Mouse (Mus musculus) heart, postnatal 10 days (tissue): ENCODE measurements at regions not wholly inside any gene's neighbourhood (a gene's known extent, or its start where the extent isn't known, plus 50 kb on each side); places are given as distances from the start of the nearest gene placed in this dataset.
"Not testable (repeated sequence)": the region's sequence is repeated elsewhere in the genome, so short reads cannot be mapped to it uniquely, and the experiment has no call there.

Experiments used
- DNase-seq, 2 experiments: peaks; one replicate each; pipeline ENCODE4 v3.0.0; 2021
- intact Hi-C: fragments of 180-260 bp; cut with DNase I; formaldehyde crosslinking; loops from one replicate; pipeline ENCODE4 v1.15.1; 2025

GRCm38 (mm10) chr1:14109190-14109482 is 1984.0 kb downstream of the 4930444P10Rik start:
- intact Hi-C loops, result no loop called here
- no peak for DNase-seq

GRCm38 (mm10) chr1:14108450-14109189 is 1984.5 kb downstream of the 4930444P10Rik start:
- intact Hi-C loops, result no loop called here
- DNase-seq, result peak; percentile 20

DNA sequence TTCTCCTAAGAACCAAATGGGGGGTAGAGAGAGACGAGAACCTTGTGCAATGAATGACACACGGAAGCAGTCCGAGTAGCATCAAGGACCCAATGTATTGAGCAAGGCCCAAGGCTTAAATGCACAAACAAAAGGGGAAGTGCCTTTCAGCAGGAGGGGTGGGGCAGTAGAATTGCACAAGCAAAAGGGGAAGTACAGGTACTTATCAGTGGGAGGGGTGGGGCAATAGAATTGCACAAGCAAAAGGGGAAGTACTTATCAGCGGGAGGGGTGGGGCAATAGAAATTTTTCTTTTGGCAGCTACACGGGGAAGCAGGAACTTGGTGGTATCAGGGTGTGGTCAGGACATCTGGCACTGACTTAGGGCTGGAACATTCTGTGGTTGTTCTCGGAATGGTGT is 1987.6 kb downstream of the 4930444P10Rik start:
- intact Hi-C loops, result not testable (repeated sequence)

DNA sequence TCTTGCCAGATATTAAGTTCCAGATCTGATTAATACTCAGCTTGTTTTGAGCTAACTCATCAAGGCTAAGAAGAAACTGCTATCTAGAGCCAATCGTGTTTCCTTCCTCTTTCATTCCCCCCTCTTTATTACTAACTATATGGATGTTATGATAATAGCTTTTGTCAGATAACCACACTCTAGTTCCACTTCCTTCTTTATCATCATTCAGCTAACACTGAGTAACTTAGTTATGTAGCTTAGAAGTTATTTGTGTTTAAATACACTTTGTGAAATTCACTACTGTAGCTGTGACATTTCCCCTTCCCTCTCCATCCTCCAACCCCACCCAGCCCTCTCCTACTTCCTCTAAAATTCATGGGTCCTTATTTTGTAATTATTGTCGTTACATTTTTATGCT is 1988.6 kb downstream of the 4930444P10Rik start:
- intact Hi-C loops, result no loop called here
- no peak for DNase-seq

More for the DNA sequence above, 1987.6 kb downstream of the 4930444P10Rik start:
- DNase-seq, result not testable (repeated sequence)

- intact Hi-C loops, result no loop called here
- DNase-seq, result no peak
These were observed 1994.1 kb downstream of the 4930444P10Rik start for GRCm38 (mm10) chr1:14099031-14099430.

DNA sequence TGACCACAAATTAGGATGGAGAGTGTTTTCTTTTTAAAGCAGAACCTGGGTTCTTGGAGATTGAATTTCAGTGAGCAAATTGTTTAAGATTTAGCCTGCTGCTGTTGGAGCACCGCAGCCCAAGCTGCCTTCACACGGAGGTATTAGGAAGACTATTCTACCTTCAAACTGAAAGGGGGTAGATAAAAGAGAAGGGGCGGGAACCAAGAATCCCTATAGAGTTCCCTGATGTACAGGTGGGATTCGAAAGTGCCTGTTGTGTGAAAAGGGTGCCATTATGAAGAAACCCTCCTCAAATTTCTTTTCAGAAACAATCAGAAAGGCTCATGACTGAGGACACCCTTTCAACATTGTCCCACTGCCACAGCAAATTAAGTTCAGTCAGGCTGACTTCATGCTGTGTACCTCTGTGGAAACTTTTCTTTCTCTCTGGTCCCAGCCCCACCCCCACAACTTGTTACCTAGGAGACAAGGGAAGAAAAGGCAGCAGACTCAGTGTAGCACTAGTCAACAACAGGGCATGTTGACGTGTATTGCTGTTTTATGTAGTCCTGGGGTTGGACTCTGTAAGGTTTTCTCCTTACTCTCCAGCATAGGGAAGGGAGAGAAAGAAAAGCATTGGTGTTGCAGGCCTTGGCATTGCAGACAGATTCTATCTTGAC is 1995.4 kb downstream of the 4930444P10Rik start:
- DNase-seq, result no peak
- intact Hi-C loops, result no loop called here

DNA sequence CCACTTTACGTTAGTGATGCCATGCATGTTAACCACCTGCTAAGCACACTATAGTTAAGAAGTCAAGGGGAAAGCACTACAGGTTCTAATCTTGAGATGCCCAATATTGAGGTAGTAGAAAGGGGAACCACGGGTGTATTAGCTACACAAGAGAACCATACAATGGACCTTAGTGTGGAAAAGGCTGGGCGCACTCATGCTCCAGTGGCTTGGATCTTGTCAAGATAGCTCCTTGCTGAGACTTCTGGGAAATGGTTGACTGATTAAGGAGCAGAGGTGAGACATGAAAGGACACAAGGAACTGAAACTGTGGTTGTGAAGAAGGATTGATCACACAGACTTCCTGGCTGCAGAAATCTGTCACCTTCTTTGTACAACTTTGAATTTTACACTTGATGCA is 2028.3 kb downstream of the 4930444P10Rik start:
- no peak for DNase-seq
- intact Hi-C loops, result no loop called here

GRCm38 (mm10) chr1:14036163-14036562 is 2057.0 kb downstream of the 4930444P10Rik start:
- no peak for DNase-seq
- intact Hi-C loops, result no loop called here

GRCm38 (mm10) chr1:14011484-14011883 is 2081.6 kb downstream of the 4930444P10Rik start:
- intact Hi-C loops, result no loop called here
- DNase-seq, result no peak

DNA sequence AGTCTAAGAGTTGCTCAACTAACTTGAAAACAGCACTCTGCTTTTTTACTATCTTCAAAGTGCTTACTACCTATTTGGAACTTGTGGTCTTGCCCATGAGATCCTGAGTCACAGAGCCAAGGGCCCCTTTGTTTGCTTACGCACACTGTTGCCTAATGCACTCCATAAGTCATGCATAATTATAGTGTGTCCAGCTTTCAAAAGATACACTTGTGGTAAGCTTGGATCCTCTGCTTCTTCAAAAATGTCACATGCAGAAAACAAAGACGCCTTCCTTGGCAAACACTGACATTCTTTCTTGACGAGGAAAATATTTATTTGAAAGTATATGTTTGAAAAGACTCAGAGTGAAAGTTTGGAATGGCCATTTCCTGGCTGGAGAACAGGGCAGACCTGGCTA is 2082.3 kb downstream of the 4930444P10Rik start:
- DNase-seq, result no peak
- intact Hi-C loops, result no loop called here

DNA sequence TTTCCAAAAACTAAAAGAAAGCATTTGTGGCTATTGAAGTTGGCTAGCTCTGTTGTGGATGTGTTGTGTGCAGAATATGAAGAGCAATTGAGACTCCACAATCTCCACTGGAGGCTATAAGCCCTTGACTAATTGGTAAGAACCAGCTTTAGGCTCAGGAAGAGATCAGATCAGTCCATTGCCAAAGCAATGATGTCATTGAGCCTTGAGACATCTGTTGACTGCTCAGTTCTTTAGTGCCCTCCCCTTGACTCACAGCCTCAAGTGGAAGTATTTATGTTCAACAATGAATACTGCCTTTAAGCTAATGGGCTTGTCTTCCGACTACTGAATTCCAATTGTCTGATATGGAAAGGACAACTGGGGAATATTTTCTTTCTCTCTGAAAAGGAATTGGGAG is 2090.6 kb downstream of the 4930444P10Rik start:
- intact Hi-C loops, result no loop called here
- DNase-seq, result no peak

GRCm38 (mm10) chr1:14001431-14001830 is 2091.7 kb downstream of the 4930444P10Rik start:
- intact Hi-C loops, result no loop called here
- peak in 1 of 2 experiments; percentile 5 for DNase-seq

GRCm38 (mm10) chr1:14000605-14001395 is 2092.3 kb downstream of the 4930444P10Rik start:
- no peak for DNase-seq
- intact Hi-C loops, result no loop called here

- intact Hi-C loops, result no loop called here
- DNase-seq, result no peak
These were observed 2094.9 kb downstream of the 4930444P10Rik start for GRCm38 (mm10) chr1:13998178-13998708.

DNA sequence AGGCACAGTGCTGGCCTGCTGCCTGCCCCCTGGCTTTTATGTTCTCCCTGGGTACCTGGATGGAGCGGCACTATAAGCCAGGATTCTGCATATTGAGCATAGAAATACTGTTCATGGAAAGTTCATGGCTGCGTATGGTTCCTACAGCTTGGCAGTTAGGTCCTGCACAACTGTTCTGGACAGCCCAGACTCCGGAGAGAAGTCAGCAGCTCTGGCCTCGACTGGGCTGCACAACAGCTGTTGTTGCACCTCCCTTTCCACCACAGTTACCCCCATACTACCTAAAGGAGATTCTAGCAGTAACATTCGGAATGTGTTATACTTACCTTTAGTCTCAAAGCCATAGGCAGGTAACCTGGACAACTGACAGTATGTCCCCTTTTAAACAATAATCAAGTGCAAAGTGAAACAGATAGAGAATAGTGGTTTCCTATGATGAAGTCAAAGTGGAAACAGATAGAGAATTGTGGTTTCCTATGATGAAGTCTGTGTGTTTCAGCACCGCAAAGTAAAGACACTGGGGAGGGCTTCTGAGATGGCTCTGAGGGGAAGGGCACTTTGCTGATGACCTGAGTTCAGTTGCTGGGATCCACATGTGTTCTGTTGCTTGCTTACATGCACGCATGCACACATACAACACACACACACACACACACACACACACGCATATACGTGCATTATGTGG is 2099.2 kb downstream of the 4930444P10Rik start:
- DNase-seq, result no peak
- intact Hi-C loops, result no loop called here

DNA sequence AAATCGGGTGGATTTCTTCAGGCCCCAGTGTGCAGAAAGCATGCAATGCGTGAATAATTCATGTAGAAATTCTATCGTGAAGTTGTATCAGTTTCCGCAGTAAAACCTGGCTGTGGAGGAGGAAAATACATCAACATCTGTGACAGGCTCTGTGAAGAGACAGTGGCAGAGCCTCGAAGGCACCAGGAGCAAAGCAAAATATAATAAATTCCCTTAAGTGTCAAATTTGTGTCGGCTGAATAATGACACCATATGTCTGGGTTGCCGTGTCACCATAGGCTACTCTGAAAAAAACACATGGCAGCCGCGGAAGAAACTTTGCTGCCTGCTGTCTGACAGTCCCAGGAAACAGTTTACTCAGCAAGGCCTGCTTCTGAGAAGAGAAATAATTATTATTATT is 2100.1 kb downstream of the 4930444P10Rik start:
- intact Hi-C loops, result no loop called here
- DNase-seq, result no peak

DNA sequence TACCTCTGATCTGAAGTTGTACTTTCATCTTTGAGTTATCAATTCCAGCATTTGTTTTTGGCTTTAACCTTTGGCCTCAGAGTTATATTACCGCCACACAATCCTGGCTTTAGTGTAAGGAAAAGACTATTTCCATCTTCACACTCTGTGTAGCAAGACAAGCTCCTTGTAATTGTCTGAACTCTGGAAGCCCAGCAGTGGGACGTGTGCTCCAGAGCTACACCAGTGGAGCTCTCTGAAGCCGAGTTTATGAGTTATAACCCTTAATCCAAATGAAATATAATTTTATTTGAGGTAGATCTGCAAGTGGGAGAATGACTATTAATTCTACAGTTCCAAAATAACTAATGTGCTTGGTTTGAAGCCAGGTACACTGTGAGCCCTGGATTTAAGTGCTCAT is 2103.8 kb downstream of the 4930444P10Rik start:
- intact Hi-C loops, result no loop called here
- no peak for DNase-seq

GRCm38 (mm10) chr1:13984833-13985232 is 2108.3 kb downstream of the 4930444P10Rik start:
- intact Hi-C loops, result no loop called here
- DNase-seq, result no peak

DNA sequence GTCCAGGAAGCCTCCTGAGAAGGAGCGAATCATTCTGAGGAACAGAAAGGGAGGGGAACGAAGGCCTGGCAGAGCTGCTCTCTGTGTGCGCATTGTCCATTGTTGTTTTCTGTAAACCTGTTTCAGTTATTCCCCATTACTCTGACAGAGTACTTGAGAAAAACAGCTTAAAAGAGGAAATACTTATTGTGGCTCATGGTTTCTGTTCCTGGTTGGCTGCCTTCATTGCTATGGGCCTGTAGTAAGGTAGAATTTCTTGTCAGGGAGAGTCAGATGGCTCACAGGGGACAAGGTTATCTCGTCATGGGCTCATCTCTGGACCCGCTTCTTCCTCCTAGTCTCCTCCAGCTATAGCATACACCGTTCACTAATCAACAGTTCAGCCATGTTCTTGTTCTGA is 2112.9 kb downstream of the 4930444P10Rik start:
- intact Hi-C loops, result no loop called here
- no peak for DNase-seq

DNA sequence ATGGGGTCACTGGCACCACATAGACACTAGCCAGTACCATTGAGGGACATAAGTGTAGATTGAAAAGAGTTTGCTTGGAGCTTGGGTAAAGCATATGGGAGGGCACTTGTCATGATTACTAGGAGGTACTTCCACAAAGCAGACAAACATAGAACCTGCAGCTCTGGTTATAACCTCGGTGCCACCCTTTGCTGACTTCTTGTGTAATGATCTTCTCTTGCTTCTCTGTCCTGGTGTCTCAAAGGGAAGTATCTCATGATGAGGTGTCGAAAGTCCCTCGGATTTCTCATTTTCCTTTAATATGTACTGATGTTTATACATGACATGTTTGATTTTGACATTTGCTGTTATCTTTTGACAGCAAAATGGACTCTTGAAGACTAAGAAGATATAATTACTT is 2114.5 kb downstream of the 4930444P10Rik start:
- no peak for DNase-seq
- intact Hi-C loops, result no loop called here

GRCm38 (mm10) chr1:13977207-13977606 is 2115.9 kb downstream of the 4930444P10Rik start:
- intact Hi-C loops, result no loop called here
- DNase-seq, result no peak
